Mouse (Mus musculus) C2C12 (cell line): Measurements from ENCODE around the gene Ric8b.

ENCODE experiments used
- CTCF ChIP-seq: IDR thresholded peaks from one replicate; pipeline ENCODE4 v1.5.1; 2011; ENCODE audit not compliant: control insufficient read depth, insufficient read depth, insufficient read length
- MAX ChIP-seq: IDR thresholded peaks from one replicate; pipeline ENCODE4 v1.6.1; 2011; ENCODE audit warnings: mild to moderate bottlenecking, control low read depth

DNA sequence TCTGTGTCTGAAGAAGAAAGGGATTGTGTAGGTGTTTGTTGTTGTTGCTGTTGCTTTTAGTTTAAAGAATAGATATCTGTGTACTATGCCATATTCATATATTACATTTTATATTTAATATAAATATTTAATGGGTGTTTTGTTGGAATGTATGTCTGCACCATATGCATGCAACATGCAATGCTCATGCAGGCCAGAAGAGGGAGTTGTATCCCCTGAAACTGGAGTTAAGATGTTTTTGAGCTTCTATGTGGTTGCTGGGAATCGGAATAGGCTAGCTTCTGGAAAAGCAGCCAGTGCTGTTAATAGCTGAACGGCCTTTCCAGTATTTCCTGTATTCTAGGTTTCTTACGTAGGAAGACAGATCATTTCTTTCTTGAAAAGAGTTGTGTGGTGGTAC lies 28.3 kb downstream of the Ric8b start:
- TF ChIP-seq CTCF (no peak), MAX (no peak)
